Mouse (Mus musculus) olfactory bulb, adult 2 months (tissue): ENCODE results near the gene Helq. TPM values are rescaled to one million over a fixed set of nuclear protein-coding genes. Genes with fewer than 3 reads are reported as not detected.

Source experiments
- H3K27ac ChIP-seq: fragments of 200-500 bp; 2 replicates; pipeline ENCODE4 v1.5.1; 2012; ENCODE audit warnings: low read depth, low read length; ENCODE audit not compliant: insufficient read depth
- H3K4me1 ChIP-seq: fragments of 200-500 bp; 2 replicates; pipeline ENCODE4 v1.6.1; 2012; ENCODE audit warnings: low read length; ENCODE audit not compliant: control insufficient read depth, insufficient read depth
- H3K4me3 ChIP-seq: fragments of 200-500 bp; 2 replicates; pipeline ENCODE4 v1.5.1; 2012; ENCODE audit warnings: mild to moderate bottlenecking, low read depth, low read length, moderate library complexity; ENCODE audit not compliant: insufficient read depth
- CTCF ChIP-seq: fragments of 200-500 bp; IDR thresholded peaks from 2 replicates; pipeline ENCODE4 v1.5.1; 2012; ENCODE audit warnings: low read depth, mild to moderate bottlenecking, low read length, moderate library complexity; ENCODE audit not compliant: insufficient read depth
- POLR2A ChIP-seq: fragments of 200-500 bp; IDR thresholded peaks from 2 replicates; pipeline ENCODE4 v1.6.1; 2012; ENCODE audit warnings: mild to moderate bottlenecking, low read depth, low read length, moderate library complexity; ENCODE audit not compliant: insufficient read depth
- WGBS: fragments of 180-500 bp; shearing (Covaris S2); methylation state at CpG from one replicate; pipeline ENCODE4 v1.1.7; 2018; 5-methylcytosine and 5-hydroxymethylcytosine counted together
- polyA plus RNA-seq: library from polyadenylated mRNA; stranded (reverse); fragments of >200 nt; gene quantifications from 2 replicates; pipeline ENCODE4 v1.2.4, GENCODE M21; 2012; ENCODE audit warnings: low replicate concordance; ENCODE audit not compliant: missing spikeins, insufficient read depth, insufficient read length

Helq gene
- polyA plus RNA-seq, 1 experiment = not detected

GRCm38 (mm10) chr5:100794084-100794483 is 4.3 kb downstream of the Helq start:
- WGBS = 81% methylated on average over 5 of the region's 5 CpGs
- Histone ChIP-seq H3K4me3 (no peak overlapping the region), H3K4me1 (peaks cover 2% of the 10 kb centered on the region; the same call in 1 of the 2 replicates), H3K27ac (no peak overlapping the region)
- TF ChIP-seq POLR2A = no peak

GRCm38 (mm10) chr5:100792261-100792660 is 6.1 kb downstream of the Helq start:
- H3K4me1 ChIP-seq = peaks cover 2% of the 10 kb centered on the region; the same call in 1 of the 2 replicates
- WGBS = 90% methylated on average over 7 of the region's 7 CpGs
- no peak overlapping the region for H3K27ac ChIP-seq
- TF ChIP-seq POLR2A = no peak
- no peak for TF ChIP-seq CTCF
- no peak overlapping the region for H3K4me3 ChIP-seq

GRCm38 (mm10) chr5:100787527-100787926 is 10.9 kb downstream of the Helq start:
- H3K27ac ChIP-seq = no peak overlapping the region
- H3K4me3 ChIP-seq = no peak overlapping the region
- TF ChIP-seq CTCF = no peak
- no peak for TF ChIP-seq POLR2A
- no peaks in the 10 kb centered on the region for H3K4me1 ChIP-seq
- WGBS = 91% methylated on average over 9 of the region's 9 CpGs

- no peak overlapping the region for H3K4me3 ChIP-seq
- 97% methylated on average over 13 of the region's 13 CpGs for WGBS
- TF ChIP-seq CTCF (no peak), POLR2A (no peak)
- no peaks in the 10 kb centered on the region for H3K4me1 ChIP-seq
- H3K27ac ChIP-seq = no peak overlapping the region
Measured at GRCm38 (mm10) chr5:100779002-100779401, 19.4 kb downstream of the Helq start.

DNA sequence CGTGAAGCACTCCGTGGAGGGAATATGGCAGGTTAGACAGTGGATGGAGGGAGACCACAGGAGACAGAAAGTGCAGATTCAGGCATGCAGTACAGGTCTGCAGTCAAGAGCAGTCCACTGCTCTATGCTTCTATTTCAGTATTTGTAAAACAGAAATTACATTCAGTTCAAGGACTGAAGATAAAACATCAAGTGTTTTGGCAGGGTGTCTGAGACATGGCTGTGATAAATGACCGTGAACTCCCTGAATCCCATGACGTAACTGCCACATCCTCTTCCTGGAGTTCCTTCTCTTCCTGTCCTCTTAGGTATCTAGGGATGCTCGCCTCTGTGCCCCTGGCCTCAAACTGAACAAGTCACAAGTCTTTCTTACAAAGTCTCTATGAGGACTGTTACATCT is 21.5 kb downstream of the Helq start:
- H3K4me1 ChIP-seq = no peaks in the 10 kb centered on the region
- TF ChIP-seq POLR2A = no peak
- TF ChIP-seq CTCF = no peak
- no peak overlapping the region for H3K4me3 ChIP-seq
- WGBS = 95% methylated on average over 5 of the region's 5 CpGs
- H3K27ac ChIP-seq = no peak overlapping the region

DNA sequence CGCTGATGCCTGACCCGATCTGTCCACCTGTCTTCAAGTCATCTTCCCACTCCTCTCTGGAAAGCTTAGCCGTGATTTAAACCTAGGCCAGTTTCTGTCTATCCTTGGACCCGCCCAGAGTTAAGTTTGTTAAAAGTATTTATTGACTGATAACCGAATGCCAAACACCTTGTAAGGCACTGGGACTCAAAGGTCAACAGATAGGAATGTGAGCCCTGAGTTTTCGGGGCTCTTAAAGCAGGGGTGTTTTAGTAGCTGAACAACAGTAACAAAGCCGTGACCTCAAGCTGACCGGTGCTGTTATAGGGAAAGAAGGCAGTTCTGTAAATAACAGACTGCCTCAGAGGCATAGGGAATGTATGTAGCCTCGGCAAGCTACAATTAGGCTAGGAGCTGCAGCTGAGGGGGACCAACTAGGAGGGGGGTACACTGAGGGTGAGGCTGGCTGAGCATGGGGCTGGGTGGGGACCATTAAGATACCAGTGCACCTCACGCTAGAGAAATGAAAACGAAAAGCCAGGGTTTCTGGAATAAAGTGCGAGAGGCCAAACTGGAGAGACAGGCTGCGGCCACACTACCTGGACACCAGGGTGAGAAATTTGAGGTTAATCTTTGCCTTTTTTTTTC is 22.5 kb downstream of the Helq start:
- TF ChIP-seq POLR2A (no peak), CTCF (no peak)
- Histone ChIP-seq H3K4me3 (no peak overlapping the region), H3K27ac (no peak overlapping the region), H3K4me1 (no peaks in the 10 kb centered on the region)
- WGBS = 96% methylated on average over 13 of the region's 13 CpGs

DNA sequence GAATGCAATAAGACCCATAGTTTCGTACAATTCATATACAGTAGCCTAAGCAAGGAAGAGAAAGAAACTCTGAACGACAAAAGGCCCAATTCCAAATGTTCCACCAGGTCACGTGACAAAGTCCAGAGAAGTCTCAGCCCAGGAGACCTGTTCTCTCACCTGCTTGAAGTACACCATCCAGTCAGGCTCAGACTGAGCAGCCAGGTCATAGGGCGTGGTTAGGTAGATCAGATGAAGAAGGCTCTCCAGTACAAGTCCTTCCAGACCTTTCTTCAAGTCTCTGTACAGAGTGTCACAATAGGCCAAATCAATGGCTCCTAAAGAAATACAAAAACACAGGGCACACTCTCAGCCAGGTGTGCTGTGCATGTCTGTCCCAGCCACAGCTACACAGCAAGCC is 26.8 kb downstream of the Helq start:
- WGBS = 98% methylated on average over 4 of the region's 4 CpGs

DNA sequence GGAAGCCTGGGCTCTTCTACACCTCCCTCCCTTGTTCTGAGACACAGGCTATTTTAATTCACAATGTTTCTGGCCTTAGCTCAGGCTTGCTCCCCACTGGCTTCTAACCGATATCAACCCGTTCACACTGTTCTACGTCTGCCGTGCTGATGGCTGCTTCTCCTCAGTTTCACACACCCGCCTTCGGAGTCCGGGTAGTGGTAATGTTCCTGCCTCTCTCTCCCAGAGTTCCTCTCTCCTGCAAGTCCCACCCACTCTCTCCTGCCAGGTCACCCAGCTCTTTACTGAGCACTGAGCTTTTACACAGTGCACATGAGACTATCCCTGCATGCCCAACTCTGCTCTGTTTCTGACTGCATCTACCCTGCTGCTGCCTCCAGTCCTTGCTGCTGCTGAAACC is 32.4 kb downstream of the Helq start:
- TF ChIP-seq CTCF (no peak), POLR2A (no peak)
- Histone ChIP-seq H3K27ac (no peak overlapping the region), H3K4me1 (no peaks in the 10 kb centered on the region), H3K4me3 (no peak overlapping the region)
- 90% methylated on average over 7 of the region's 7 CpGs for WGBS

More for the DNA sequence above, 26.8 kb downstream of the Helq start:
- no peak for TF ChIP-seq POLR2A
- no peak for TF ChIP-seq CTCF
- no peak overlapping the region for H3K27ac ChIP-seq
- H3K4me1 ChIP-seq = no peaks in the 10 kb centered on the region
- H3K4me3 ChIP-seq = no peak overlapping the region

DNA sequence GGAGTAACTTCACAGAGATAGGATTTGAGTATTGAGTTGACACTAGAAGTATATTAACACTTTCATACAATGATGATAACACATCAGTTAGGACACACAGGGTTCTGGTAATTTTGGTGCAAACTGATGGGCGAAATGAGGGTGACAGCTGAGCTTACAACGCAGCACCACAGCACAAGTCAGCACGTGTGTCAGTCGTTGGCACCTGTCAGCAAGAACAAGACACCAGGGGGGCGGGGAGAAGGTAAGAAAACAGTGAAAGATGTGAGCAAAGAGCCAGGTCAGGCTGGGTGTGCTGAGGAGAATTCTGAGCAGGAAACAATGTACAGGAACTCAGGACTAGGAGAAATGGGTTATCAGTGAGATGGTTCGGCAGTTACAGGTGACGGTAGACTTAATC is 36.7 kb downstream of the Helq start:
- no peak for TF ChIP-seq POLR2A
- TF ChIP-seq CTCF = no peak
- 89% methylated on average over 7 of the region's 7 CpGs for WGBS
- Histone ChIP-seq H3K27ac (no peak overlapping the region), H3K4me3 (no peak overlapping the region), H3K4me1 (no peaks in the 10 kb centered on the region)

DNA sequence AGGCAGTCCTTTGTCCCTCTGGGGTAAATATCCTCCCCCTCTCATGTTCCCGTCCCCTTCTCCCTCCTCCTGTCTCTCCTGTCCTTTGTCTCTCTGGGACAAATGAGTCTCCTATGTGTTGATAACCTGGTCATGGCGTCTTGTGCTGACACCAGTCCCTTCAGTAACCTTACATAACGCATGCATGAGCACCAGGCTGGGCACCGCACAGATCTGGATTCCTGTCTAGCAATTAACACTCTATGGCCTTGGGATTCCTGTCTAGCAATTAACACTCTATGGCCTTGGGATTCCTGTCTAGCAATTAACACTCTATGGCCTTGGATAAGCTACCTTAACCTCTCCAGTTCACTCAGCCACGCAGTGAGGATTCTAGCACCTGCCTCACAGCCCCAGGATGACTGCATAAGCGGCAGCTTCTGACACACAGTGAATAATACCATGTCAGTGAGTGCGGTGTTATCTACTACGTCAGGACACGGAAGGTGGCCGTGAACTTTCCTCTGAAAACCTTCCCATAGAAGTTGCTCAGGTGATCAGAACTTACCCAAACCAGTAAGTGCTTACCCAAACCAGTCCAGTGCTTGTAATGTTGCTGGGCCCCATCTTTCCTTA is 38.2 kb downstream of the Helq start:
- no peak overlapping the region for H3K27ac ChIP-seq
- TF ChIP-seq POLR2A (no peak), CTCF (no peak)
- WGBS = 87% methylated on average over 10 of the region's 10 CpGs
- no peaks in the 10 kb centered on the region for H3K4me1 ChIP-seq
- H3K4me3 ChIP-seq = no peak overlapping the region
